8 mouse cellular contexts compared by ENCODE assay signal in the genomic region with DNA sequence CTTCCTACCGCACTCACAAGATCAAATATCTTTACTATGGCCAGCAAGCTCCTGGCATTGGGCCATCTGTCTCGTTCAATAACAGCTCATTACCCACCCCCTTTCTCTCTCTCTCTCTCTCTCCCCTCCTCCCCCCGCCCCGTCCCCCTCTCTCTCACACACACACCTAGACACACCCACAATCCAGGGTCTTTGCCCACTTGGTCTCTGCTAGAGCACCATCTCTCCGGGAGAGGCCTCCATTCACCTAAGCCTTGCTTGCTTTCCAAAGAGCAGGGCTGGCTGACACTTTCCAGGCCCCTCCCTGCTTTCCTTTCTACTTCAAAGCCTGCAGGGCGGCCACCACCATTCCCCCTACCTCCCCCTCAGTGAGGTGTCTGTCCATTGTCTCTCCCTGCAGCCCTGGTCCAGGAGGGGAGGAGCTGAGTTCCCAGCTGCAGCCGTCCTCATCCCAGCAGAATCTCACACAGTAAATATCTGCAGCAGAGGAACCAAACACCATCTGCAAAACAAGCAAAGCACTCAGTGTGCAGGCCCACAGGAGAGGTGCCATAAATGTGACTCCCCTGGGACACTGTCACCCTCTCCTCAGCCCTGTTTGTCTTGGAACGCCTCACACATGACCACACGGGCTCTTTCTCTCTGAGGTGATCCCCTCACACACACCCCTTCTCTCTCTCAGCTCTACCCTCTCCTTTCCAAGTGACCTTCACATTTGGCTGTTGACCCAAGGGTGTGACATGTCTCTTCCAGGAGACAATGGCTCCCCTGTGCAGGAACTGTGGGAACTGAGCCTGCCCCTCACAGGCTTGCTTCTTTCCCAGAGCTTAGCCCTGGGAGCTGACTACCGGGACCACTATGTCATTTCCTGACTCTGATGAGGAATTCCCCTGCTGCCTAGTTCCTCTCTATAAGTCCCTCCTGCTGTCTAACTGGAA. TPM values are rescaled to one million over a fixed set of nuclear protein-coding genes. Genes with fewer than 3 reads are reported as not detected.
DNase-seq lines count a peak whose midpoint lies in the region; ATAC-seq and TF ChIP-seq lines count a peak whose summit lies in the region.

No protein-coding gene starts in this region.

- H3K4me3 ChIP-seq in forebrain, embryonic 15.5 days, result no peak overlapping the region
- H3K4me3 ChIP-seq in hindbrain, postnatal 0 days (ENCODE audit: low read length), result no peak overlapping the region

- no peaks in the 10 kb centered on the region for H3K36me3 ChIP-seq in forebrain, embryonic 15.5 days
- H3K36me3 ChIP-seq in hindbrain, postnatal 0 days (ENCODE audit: insufficient read depth, low read length), result no peaks in the 10 kb centered on the region
- no peaks in the 10 kb centered on the region for H3K36me3 ChIP-seq in splenic B cell, adult 2 months (ENCODE audit: control insufficient read depth, insufficient read depth, low read length, poor library complexity, severe bottlenecking)

- no peak overlapping the region for H3K4me2 ChIP-seq in forebrain, embryonic 15.5 days (replicated peaks)
- H3K4me2 ChIP-seq in hindbrain, postnatal 0 days (ENCODE audit: low read depth, low read length), result no peak overlapping the region

- intact Hi-C loops in left cerebral cortex, postnatal 4 days (cut with DNase I), result no loop called here

- peak overlapping the region; percentile 79 for H3K27ac ChIP-seq in forebrain, embryonic 15.5 days (replicated peaks)
- H3K27ac ChIP-seq in hindbrain, postnatal 0 days, result peak overlapping the region; percentile 79

- peak; percentile 48; the same call in 1 of the 2 replicates for ATAC-seq in forebrain, embryonic 15.5 days (replicated peaks)
- ATAC-seq in hindbrain, postnatal 0 days, result peak; percentile 71

- no peaks in the 10 kb centered on the region for H3K27me3 ChIP-seq in forebrain, embryonic 15.5 days
- H3K27me3 ChIP-seq in hindbrain, postnatal 0 days (ENCODE audit: insufficient read depth, low read length), result no peaks in the 10 kb centered on the region
- no peaks in the 10 kb centered on the region for H3K27me3 ChIP-seq in splenic B cell, adult 2 months (ENCODE audit: control insufficient read depth, insufficient read depth, low read length, poor library complexity, severe bottlenecking)

- 0 out of 2 replicates have a peak overlapping the region, but pooled peaks have one; percentile 7 for H3K9ac ChIP-seq in forebrain, embryonic 15.5 days (replicated peaks)
- H3K9ac ChIP-seq in hindbrain, postnatal 0 days (replicated peaks; ENCODE audit: low read length), result no peak overlapping the region

- DNase-seq in left cerebral cortex, postnatal 4 days, result peak; percentile 46
- no peak for DNase-seq in left cerebral cortex, adult 8-10 months (ENCODE audit: low spot score in 2 of 2)
- peak; percentile 49 for DNase-seq in hindbrain, postnatal 0 days (ENCODE audit: low spot score)
- peak; percentile 74 for DNase-seq in lung, postnatal 10 days
- peak; percentile 63 for DNase-seq in splenic B cell, adult 2 months (ENCODE audit: low read depth, low spot score)
- DNase-seq in ovary, adult 18-20 months (ENCODE audit: low spot score), result no peak
- DNase-seq in adipocyte (ENCODE audit: low spot score), result no peak

- WGBS in forebrain, embryonic 15.5 days, result 5% methylated on average over 10 of the region's 10 CpGs
- 13% methylated on average over 10 of the region's 10 CpGs for WGBS in hindbrain, postnatal 0 days

- H3K4me1 ChIP-seq in forebrain, embryonic 15.5 days, result peaks cover 11% of the 10 kb centered on the region
- H3K4me1 ChIP-seq in hindbrain, postnatal 0 days (ENCODE audit: insufficient read depth, low read length), result 0 out of 2 replicates have a peak, but pooled peaks cover 13% of the 10 kb centered on the region

- no peak for TF ChIP-seq CTCF in hindbrain, postnatal 0 days (IDR thresholded peaks at IDR 0.05; ENCODE audit: low read depth)

- H3K9me3 ChIP-seq in forebrain, embryonic 15.5 days, result no peaks in the 10 kb centered on the region
- no peaks in the 10 kb centered on the region for H3K9me3 ChIP-seq in hindbrain, postnatal 0 days (ENCODE audit: low read length)

RNA-seq across cellular contexts. Expression of a gene that starts 14.9 kb away (rescaled TPM):
- under 1 TPM; 0.42 to 0.44 TPM for total RNA-seq in left cerebral cortex, postnatal 4 days (2021)
- 1 to 10 TPM in 2 of 4 experiments, under 1 TPM in 2; 0.17 to 1.1 (median 0.82) TPM for total RNA-seq in left cerebral cortex, adult 8-10 months (2022)
- 0.06 TPM in 1 of 2 replicates, not detected in the other for polyA plus RNA-seq in forebrain, embryonic 15.5 days (2015; fragmentation: Nextera tagmentation; extraction: Ambion mirVana)
- total RNA-seq in hindbrain, postnatal 0 days (2014; rRNA removed), result 0.07 and 0.73 TPM in 2 replicates
- 0.19 and 0.39 TPM in 2 replicates for polyA plus RNA-seq in hindbrain, postnatal 0 days (2015; fragmentation: Nextera tagmentation; extraction: Ambion mirVana)

RNA-seq across cellular contexts. Expression of a gene that starts 36.7 kb away (rescaled TPM):
- total RNA-seq in left cerebral cortex, postnatal 4 days (2021), result 10 to 100 TPM; 24.3 to 25.4 TPM
- total RNA-seq in left cerebral cortex, adult 8-10 months (2022), result 10 to 100 TPM; 46.4 to 64.0 (median 61.0) TPM
- 51.2 and 52.4 TPM in 2 replicates for polyA plus RNA-seq in forebrain, embryonic 15.5 days (2015; fragmentation: Nextera tagmentation; extraction: Ambion mirVana)
- total RNA-seq in hindbrain, postnatal 0 days (2014; rRNA removed), result 17.3 and 18.4 TPM in 2 replicates
- polyA plus RNA-seq in hindbrain, postnatal 0 days (2015; fragmentation: Nextera tagmentation; extraction: Ambion mirVana), result 28.3 and 34.5 TPM in 2 replicates

RNA-seq across cellular contexts. Expression of a gene that starts 52.0 kb away (rescaled TPM):
- total RNA-seq in left cerebral cortex, postnatal 4 days (2021), result 100 to 1,000 TPM in 1 of 2 experiments, 10 to 100 TPM in 1; 94.1 to 102 TPM
- 100 to 1,000 TPM in 2 of 4 experiments, 10 to 100 TPM in 2; 95.7 to 104 (median 99.7) TPM for total RNA-seq in left cerebral cortex, adult 8-10 months (2022)
- 14.2 and 17.0 TPM in 2 replicates for polyA plus RNA-seq in forebrain, embryonic 15.5 days (2015; fragmentation: Nextera tagmentation; extraction: Ambion mirVana)
- 88.2 and 106 TPM in 2 replicates for total RNA-seq in hindbrain, postnatal 0 days (2014; rRNA removed)
- polyA plus RNA-seq in hindbrain, postnatal 0 days (2015; fragmentation: Nextera tagmentation; extraction: Ambion mirVana), result 9.7 and 10.8 TPM in 2 replicates

Comparison
In these comparisons a context has a peak if more than half of its experiments do, and no peak if none do; other contexts are left out.
1. DNase-seq: peak in left cerebral cortex, postnatal 4 days (single experiment), hindbrain, postnatal 0 days (single experiment), lung, postnatal 10 days (single experiment) and splenic B cell, adult 2 months (single experiment); none in left cerebral cortex, adult 8-10 months (0 of 2), ovary, adult 18-20 months (single experiment) and adipocyte (single experiment).